Mouse (Mus musculus) kidney, postnatal 25 days (tissue): ENCODE results near the gene Ccr4.
"Not testable (repeated sequence)": the region's sequence is repeated elsewhere in the genome, so short reads cannot be mapped to it uniquely, and the experiment has no call there.

Source experiments
- DNase-seq, 2 experiments: peaks; one replicate each; pipeline ENCODE4 v3.0.0; 2021; ENCODE audit warnings: mixed read lengths in 2 of 2

The Ccr4 gene

DNA sequence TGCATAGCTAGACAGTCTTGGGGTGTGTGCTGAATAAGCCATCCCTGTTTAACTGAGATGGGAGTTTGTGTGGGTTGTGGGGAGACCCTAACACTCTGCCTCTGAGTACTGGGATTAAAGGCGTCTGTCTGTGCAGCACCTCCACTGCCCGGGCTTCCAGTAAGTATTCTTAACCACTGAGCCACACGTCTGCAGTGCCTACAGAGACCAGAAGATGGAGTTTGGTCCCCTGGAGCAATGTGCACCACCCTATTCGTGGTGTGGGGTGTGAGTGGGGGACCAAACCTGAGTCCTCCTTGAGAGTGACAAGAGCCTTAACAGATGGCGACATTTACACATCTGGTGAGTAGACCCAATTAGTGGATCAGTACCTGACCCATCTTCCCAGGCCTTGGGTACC, 17.3 kb upstream of the Ccr4 start:
- no peak for DNase-seq

DNA sequence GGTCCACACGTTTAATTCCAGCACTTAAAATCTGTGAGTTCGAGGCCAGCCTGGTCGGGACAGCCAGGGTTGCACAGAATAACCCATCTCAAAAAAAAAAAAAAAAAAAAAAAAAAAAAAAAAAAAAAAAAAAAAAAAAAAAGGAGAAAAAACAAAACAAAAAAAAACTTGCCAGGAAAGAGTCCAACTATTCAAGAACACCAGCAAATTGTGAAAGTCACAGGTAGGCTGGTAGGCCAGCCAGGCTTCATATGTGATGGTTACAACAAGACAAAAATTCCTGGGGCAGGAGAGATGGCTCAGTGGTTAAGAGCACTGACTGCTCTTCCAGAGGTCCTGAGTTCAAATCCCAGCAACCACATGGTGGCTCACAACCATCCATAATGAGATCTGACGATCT, 15.8 kb upstream of the Ccr4 start:
- not testable (repeated sequence) for DNase-seq

DNA sequence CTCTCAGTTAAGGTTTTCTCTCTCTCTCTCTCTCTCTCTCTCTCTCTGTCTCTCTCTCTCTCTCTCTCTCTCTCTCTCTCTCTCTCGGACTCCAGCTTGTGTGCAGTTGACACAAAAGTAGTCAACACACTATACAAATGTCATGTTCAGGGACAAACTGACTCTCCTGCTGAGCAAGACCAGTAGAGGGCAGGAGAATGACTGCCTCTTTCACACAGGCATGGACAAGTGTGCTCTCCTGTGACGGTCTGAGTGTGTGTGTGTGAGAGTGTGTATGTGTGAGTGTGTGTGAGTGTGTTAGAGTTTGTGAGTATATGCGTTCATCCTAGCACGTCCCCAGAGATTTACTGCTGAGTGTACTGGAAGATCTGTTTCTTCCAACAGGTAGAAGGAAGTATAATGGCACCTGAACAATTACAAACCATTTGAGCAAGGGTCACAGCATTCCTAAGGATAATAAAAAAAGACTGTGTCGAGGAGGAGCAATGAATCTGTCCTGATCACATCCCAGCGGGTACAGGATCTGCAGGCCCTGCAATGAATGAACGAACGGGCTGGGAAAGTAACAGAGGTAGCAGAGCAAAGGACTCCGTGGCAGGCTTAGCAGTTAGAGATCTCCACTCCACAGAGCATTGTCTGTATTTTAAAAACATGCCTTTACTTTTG, 14.2 kb upstream of the Ccr4 start:
- DNase-seq, result no peak

DNA sequence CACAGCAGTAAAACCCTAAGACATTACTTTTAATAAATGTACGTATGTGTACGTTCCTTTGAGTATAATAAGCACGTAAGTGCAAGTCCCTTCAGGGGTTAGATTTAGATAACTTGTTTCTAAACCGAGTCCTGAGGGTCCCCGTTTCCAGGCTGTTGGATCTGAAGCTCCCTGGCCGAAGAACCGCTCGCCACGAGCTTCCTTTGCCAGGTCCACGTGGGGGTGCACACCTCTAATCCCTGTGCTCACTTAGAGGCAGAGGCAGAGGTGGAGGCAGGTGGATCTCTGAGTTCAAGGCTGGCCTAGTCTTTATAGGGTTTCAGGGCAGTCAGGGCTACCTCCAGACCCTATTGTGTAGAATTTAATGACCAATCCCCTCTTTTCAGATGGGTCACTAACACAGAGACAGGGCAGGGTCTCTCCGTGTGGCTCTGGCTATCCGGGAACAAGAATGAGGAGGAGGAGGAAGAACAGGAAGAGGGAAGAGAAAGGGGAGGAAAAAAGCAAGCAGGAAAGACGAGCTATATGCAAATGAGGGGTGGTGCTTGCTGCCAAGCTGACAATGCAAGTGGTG, 13.3 kb upstream of the Ccr4 start:
- DNase-seq, result no peak

DNA sequence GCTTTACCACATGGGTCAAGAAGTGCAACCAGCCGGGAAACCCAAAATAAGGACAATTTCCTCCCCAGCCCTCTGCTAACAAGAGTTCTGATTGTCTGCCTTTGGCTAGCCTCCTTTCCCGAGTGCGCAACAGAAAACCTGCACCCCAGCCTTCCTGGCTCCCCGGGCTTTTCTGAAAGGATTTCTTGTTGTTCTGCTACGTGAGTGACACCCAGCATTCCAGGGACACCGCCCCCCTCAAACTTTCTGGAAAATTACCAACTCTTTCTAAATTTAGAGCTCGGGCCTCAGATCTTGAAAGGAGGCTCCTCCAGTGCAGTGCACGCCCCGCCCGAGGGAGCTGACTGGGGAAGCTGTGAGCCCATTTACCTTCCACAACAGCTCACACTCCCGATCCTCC, 10.6 kb upstream of the Ccr4 start, which contains the start of gene C130032M10Rik:
TSS of gene C130032M10Rik (plus strand) at position 334 of the 400 bp plus-strand sequence.
- no peak for DNase-seq

DNA sequence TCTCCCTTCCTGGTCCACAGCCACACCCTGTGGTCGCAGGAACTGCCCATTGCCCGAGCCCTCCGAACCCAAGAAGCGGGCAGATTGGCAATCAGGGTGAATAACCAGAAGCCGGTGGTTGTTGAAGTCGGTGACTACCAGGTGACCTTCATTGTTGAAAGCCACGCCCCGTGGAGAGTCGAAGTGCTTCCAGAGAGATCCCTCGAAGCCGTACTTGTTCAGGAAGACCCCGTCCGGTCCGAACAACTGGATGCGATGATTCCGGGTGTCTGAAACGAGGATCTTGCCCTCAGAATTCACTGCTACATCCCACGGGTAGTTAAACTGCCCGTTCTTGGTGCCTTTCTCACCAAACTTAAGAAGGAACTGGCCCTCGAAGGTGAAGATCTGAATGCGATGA, 8.1 kb upstream of the Ccr4 start:
- DNase-seq, result no peak

DNA sequence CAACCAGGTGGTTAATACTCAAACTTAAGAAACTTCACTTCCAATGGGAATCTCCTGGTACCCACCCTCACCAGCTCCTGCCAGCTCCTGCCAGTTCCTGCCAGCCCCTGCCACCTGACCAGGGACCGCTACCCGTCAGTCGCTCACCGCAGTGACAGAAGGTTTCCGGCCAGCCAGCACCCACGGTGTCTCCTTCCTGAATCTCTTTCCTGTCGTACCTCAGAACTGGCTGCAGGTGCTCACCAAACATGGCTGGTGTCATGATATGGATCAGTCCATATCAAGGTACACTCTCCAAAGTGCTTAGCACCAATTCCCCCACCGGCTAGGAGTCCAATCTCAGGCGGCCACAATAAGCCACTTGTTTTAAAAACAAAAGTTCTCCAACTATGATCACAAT, 5.1 kb upstream of the Ccr4 start:
- no peak for DNase-seq

DNA sequence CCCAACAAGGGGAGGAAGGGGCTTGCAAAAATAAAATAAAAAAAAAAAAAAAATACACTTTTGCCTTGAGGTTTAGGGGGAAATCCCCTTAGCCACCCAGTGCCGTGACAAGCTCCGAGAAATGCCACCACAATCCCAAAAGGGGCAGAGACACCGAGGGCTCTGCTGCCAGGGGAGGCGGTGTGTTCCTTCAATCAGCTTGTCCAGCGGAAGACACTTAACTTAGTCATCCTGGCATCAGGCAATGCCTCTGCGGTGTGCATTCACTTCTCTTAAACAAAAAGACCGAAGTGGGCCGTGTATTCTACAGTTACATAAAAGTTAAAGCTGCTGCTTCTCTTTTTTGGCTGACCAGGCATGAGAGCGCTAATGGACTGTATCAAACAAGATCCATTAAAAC, 2.7 kb upstream of the Ccr4 start:
- DNase-seq, result no peak

DNA sequence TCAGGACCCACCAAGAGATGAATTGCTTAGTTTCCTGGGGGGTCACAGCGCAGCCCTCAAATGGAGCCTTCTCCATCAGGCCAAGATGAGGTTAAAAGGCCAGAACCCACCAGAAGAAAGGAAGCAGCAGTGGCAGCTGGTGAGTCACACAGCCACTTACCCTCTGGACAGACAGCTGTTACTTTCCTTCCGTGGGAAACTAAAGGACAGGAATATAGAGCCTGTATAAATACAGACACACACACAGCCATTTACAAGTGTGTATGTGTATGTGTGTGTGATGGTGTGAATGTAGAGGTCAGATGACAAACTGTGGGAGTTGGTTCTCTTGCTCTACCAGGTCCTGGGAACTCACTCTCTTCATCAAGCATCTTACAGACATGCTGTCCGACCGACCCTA, 1.8 kb upstream of the Ccr4 start:
- DNase-seq, result no peak

DNA sequence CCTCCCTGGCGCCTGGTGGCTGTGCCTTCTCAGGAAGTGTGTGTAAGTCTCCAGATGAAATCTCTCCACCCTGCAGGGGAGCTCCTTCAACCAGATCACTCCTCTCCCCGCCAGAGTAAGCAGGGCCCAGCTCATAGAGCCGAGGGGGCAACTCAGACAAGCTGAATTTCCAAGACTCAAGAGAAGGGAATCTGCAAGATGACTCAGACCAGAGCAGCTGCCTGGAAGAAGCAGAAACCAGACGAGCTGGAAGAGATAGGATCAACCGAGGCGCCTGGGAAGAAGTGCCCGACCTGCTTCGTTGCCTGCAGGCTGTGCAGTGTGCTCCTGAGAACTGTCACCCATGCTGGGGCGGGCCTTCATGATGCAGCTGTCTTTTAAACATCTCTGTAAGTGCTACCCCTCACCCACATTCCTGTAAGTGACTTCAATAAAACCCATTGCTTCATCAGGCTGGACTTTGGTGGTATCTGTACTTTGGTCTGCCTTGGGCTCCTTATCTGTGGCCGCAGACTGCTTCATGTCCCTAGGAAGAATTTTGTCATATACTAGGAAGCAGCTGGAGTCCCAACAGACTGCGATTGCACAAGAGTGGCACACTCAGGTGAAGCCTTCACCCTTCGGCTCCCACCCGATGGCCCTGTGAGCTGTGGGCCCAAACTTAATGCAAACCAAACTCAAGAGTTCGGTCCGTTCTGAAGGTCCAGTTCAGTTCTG, 1.8 kb downstream of the Ccr4 start:
- DNase-seq, result no peak

DNA sequence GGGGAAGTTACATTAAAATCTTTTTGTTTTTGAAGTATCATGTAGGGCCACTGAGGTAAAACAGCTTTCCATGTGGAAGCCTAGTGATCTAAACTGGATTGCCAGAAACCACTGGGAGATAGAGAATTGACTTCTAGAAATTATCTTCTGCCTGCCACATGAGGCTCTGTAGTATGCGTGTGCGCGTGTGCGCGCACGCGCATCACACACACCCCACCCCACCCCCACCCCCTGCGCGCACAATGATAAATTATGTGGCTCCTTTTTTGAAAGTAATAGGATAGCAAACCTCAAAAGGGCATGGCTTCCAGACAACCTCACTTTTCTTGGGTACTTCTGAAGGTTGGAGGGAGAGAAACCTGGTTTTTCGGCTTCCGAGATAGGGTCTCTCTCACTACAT, 2.8 kb downstream of the Ccr4 start:
- DNase-seq, result no peak

DNA sequence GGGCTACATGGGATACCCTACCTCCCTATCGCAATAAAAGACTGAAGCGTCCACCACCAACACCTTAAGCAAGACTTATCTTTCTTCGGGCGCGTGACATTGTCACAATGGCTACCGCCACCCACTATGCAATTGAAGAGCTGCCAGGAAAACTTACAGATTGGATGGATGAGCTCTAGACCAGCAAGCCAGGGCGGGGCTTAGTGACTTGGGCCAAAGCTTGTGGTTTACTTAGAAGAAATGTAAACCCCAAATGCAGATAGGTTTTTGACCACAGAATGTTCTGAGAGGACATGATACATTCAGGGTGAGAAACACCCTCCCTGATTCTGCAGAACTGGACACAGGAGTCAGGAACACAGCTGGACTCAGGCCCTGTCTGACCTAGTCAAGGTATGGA, 3.6 kb downstream of the Ccr4 start:
- DNase-seq, result no peak

DNA sequence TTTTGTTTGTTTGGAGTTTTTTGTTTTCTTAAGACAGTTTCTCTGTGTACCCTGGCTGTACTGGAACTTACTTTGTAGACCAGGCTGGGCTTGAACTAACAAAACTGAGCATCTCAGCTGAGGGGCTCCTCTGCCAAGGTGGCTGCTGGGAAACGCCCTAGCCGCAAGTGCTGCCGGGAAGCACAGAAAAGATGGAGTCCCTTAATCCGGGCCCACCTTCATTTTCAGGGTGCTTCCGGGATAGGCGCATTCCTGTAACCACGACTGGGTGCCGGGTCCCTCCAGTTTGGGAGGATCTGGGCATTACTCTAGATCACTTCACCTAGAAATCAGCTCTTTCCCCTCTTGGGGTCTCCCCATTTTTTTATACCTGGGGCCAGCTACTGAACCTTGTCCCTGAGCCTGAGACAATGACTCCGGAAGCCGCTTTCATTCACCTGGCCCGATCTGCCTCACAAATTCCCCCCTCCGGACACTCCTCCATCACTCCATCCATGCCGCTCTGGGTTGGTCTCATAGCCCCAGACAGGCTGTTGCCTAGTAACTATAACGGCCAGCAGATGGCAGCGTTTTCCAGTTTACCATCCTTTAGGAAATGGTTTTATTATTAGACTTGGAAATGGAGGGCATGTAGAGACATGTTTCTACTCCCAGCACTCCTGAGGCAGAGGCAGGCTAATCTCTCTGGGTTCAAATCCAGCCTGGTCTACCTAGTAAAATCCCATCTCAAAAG, 4.8 kb downstream of the Ccr4 start:
- DNase-seq, result peak; percentile 78 to 86

DNA sequence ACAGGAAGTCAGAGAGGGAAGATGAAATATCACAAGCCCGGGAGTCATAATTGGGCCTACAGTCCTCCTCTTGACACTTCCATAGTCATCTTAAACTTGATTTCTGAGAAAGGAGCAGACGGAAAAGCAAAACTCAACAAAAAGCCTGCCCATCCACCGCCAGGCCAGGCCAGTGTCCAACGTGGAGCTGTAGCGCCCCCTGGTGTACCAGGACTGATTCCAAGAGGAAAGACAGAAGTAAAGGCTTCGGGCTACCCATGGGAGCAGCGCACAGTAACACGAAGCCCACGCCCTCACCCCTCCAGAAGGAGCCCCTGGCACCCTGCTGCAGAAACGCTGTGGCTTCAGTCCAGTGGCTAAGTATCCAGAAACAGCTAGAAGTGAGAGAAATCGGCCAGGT, 6.5 kb downstream of the Ccr4 start:
- peak; percentile 85 to 95 for DNase-seq

DNA sequence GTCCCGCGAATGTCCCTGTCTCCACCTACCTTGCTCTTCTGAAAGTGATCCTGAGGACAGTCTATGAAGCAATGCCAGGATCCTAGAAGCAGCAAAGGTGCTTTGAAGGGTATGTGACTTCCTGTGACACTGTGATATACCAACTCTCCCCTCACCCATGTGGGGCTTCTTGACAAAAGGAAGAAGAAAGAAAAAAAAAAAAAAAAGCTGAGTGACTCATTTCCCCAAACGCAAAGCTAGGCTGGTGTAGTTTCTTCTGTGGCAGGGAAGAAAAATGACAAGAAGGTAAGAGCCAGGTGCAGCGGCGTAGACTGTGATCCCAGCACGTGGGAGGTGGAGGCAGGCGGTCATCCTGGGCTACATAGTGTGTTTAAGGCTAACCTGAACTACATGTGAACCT, 8.2 kb downstream of the Ccr4 start:
- no peak for DNase-seq

DNA sequence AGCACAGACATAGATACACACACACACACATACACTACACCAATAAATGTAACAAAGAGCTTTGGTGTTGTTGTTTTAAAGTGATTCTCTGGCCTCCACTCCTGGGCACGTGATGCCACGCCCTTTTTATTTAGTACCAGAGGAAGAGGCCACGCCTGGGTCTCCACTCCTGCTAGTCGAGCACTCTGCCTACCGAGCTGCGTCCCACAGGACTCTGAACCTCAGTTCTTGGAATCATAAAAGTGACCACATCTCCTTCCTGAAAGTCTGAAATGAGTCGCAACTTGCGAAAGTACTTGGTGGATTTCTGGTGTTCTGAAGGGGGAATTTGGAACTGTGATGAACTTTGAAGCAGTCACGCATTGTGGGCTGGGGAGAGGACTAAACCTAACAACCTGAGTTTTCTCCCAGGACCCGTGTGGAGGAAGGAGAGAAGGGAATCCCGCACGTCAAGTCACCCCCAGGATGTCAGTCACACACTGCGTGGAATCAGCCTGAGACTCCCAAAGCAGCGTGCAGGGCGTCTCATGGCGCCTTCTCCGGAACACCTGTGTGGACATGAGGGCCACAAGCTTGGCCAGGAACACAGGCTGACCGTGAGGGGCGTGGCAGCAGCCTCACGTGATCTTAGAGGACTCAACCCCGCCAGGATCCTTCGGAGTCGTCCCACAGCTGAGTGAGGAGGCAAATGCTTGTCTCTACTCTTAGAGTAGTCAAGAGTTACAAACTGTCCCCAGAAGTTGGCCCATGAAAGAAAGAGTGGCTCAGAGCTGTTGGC, 17.0 kb downstream of the Ccr4 start:
- DNase-seq, result no peak

DNA sequence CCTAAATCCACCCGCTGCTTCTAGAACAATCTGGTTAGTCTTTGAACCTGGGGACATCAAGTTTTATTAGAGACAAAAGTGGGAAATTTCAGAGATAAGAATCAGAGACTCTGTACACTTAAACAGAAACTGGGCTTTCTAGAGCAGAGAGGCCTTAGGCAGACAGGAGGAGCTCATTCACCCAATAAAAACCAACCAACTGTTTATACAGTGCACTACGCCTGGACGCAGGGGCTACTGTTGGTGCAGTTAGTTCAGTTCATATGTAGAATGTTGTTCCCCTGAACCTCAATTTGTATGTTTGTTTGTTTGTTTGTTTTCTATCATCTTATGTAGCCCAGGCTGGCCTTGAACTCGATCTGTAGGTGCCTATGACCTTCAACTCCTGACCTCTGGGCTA, 17.9 kb downstream of the Ccr4 start:
- DNase-seq, result no peak

DNA sequence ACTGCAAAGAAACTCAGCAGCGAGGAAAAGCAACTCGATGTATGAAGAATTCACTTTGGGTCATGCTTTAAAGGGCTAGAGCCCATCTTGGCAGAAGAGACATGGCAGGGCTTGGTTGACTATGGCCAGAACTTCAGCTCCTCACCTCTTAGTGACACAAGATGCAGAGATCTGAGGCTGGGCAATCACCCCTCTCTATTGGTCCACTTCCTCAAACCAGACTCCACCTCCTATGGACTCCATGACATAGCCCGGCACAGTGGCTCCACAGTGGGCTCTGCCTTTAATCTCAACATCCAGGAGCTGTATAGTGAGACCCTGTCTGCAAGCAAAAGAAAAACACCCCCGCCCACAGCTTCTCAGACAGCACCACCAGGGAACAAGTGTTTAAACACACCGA, 19.9 kb downstream of the Ccr4 start:
- DNase-seq, result no peak

DNA sequence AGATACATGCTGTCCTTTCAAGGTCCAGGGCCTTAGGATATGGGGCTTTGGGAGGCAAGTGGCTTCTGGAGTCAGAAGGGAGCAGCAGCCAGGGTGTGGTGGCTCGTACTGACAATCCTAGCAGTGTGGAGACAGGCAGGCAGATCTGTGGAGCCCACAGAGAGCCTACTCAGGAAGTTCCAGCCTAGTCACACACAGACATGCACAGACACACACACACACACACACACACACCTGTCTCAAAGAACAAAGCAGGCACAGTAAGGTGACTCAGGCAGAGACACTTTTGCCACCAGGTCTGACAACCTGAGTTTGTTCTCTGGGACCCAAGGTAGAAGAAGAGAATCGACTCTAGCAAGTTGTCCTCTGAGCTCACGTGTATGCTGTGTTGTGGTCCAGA, 23.8 kb downstream of the Ccr4 start:
- no peak for DNase-seq

DNA sequence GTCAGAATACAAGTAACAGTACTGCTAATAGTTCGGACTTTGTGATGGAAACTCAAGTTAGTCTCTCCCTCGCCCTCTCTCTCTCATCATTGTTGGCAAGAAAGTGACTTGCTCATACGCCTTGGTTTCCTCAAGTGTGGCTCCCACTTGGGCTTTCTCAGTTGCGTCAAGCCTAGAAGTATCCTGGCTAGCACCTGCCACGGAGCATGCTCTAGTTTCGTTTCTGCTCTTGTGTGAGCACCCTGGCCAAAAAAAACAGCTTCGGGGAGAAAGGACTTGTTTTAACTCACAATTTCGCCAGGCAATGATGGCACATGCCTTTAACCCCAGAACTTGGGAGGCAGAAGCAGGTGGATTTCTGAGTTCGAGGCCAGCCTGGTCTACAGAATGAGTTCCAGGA, 27.7 kb downstream of the Ccr4 start:
- peak in 1 of 2 experiments; percentile 17 for DNase-seq

DNA sequence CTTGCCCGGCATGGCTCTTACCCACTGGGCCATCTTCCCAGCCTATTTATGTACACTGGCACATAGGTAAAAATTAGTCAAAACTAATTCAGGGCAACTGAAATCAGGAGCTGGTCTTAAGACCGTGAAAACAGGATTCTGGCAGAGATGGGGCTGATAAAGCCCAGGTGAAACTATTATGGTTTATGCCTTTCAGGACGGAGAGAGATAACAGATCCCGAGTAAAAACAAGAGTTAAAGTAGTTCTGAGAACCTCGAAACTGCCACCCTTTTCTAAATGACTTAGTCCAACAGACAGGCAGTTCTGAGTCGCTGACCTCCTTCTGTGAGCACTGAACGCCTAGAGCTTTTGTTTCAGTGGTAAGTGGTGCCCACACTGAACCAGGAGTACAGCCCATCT, 32.8 kb downstream of the Ccr4 start:
- DNase-seq, result no peak

DNA sequence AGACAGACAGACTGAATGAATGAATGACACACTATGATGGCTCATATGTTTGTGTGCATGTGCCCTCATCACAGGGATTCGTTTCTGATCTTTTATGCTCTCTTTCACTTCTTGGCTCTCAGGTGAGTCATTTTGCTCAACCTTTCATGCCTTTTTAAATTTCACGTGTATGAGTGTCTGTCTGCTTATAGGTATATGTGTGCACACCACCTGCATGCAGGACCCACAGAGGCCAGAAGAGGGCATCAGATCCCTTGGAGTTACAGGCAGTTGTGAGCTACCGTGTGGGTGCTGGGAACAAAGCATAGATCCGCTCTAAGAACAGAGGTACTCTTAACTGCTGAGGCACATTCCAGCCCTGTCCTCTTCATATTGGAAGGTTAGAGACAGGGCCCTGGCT, 36.0 kb downstream of the Ccr4 start:
- DNase-seq, result no peak

DNA sequence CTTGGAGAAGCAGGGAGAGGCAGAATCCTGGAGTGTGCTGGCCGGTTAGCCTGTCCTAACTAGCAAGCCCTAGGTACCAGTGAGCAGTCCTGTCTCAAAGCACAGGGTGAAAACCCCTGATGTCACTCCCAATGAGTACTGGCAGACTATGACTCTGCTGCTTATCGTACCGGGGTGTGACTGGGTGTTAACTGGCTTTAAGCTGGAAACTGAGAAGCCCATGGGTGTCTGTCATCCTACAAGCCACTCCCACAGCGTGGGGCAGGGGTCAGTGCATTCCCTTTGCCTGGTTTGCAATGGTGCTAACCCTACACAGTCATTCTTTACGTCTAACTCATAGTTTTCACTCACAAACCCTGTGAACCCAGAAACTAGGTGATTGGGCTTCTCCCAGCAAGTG, 36.5 kb downstream of the Ccr4 start:
- no peak for DNase-seq
